Mouse (Mus musculus) limb, embryonic 11.5 days (tissue): ENCODE data around the gene Gsta3. TPM values are rescaled to one million over a fixed set of nuclear protein-coding genes. Genes with fewer than 3 reads are reported as not detected.
A peak's percentile ranks its signal among the peaks of the same experiment; 100 is the strongest.
"Not testable (repeated sequence)": the region's sequence is repeated elsewhere in the genome, so short reads cannot be mapped to it uniquely, and the experiment has no call there.

Source experiments
- ATAC-seq: fragments of 200-750 bp; cut with Nextera tagmentation; 2 replicates; pipeline ENCODE4 v1.8.0; 2017; ENCODE audit warnings: low read depth; ENCODE audit not compliant: insufficient number of reproducible peaks, low FRiP score, low TSS enrichment
- DNase-seq: peaks from one replicate; pipeline ENCODE4 v3.0.0-alpha.2; 2015; ENCODE audit warnings: low spot score
- H3K27ac ChIP-seq: fragments of 300-500 bp; sonication (generic); replicated peaks from 2 replicates; pipeline ENCODE4 v1.5.1; 2014; ENCODE audit warnings: low read depth, mild to moderate bottlenecking, low read length
- H3K27me3 ChIP-seq: fragments of 300-500 bp; sonication (generic); 2 replicates; pipeline ENCODE4 v1.6.1; 2014; ENCODE audit warnings: mild to moderate bottlenecking, low read length, mixed read lengths; ENCODE audit not compliant: control insufficient read depth, insufficient read depth
- H3K36me3 ChIP-seq: fragments of 300-500 bp; sonication (generic); 2 replicates; pipeline ENCODE4 v1.6.1; 2014; ENCODE audit warnings: mild to moderate bottlenecking, low read length, moderate library complexity, mixed read lengths; ENCODE audit not compliant: control insufficient read depth, insufficient read depth
- H3K4me1 ChIP-seq: fragments of 300-500 bp; sonication (generic); 2 replicates; pipeline ENCODE4 v1.6.1; 2014; ENCODE audit warnings: low read length, mixed read lengths; ENCODE audit not compliant: control insufficient read depth, insufficient read depth
- H3K4me2 ChIP-seq: fragments of 300-500 bp; sonication (generic); 2 replicates; pipeline ENCODE4 v1.6.1; 2014; ENCODE audit warnings: low read depth, mild to moderate bottlenecking, moderate library complexity; ENCODE audit not compliant: severe bottlenecking
- H3K4me3 ChIP-seq: fragments of 300-500 bp; sonication (generic); 2 replicates; pipeline ENCODE4 v1.5.1; 2014; ENCODE audit warnings: low read depth, low read length
- H3K9ac ChIP-seq: fragments of 300-500 bp; sonication (generic); 2 replicates; pipeline ENCODE4 v1.6.1; 2014; ENCODE audit warnings: mild to moderate bottlenecking, low read length
- H3K9me3 ChIP-seq: fragments of 300-500 bp; sonication (generic); 2 replicates; pipeline ENCODE4 v1.6.1; 2016; ENCODE audit warnings: low read length; ENCODE audit not compliant: control insufficient read depth
- WGBS: fragments of 180-500 bp; shearing (Covaris S2); extraction: QIAGEN DNeasy Blood & Tissue Kit; methylation state at CpG from one replicate; pipeline ENCODE4 v1.1.7; 2014; 5-methylcytosine and 5-hydroxymethylcytosine counted together
- polyA plus RNA-seq: library from polyadenylated mRNA; unstranded; fragments of >200 nt; fragmentation: Nextera tagmentation; extraction: Ambion mirVana; gene quantifications from 2 replicates; pipeline ENCODE4 v1.2.1, GENCODE M21; 2014

Gene Gsta3
- 0.17 and 0.30 TPM in 2 replicates for polyA plus RNA-seq

DNA sequence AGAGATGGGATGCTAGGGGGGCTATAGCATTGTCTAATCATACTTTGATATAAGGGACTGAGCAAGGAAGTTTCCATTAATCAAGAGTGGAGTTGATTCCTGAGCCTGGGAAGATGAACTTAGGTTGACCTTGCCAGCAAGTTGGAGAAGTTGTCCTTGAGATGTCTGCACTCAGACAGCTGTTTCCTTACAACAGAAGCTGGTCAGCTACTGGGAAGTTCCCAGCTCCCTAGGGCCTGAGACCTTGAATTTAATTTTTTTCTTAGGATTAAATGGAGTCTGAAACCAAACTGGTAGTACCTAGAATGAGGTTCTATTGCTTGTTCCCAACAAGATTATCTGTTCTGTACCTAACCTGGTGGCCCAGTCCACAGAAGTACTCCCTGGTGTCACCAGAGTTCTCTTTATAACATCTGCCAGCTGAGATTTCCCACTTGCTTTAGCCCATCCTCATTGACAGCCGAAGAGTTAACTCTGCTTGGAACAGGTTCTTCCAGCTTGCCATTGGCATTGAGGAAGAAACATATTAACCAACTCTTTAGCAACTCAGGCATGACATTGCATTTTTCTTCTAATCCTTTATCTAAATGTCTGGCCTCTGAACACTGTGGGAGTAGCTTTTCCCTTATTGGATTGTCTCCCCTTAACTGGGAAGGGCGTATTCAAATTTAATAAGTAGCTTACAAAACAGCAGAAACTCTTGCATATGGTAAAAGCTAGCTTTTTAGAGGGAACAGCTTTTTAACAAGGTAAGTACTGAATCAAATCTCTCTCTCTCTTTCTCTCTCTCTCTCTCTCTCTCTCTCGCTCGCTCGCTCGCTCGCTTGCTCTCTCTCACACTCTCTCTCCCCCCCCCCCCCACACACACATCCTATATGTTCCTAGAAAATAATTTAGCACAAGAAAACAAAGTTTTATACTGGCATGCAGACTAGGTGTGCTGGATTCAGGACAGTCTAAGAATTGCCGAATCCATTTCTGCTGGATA is at the start of gene Gsta3:
Gsta3 (plus strand) TSS at position 679 of the 988 bp plus-strand sequence.
- H3K36me3 ChIP-seq = no peaks in the 10 kb centered on the region
- no peak for DNase-seq
- no peak within 1 kb of the TSS for H3K4me2 ChIP-seq
- H3K27me3 ChIP-seq = no peaks in the 10 kb centered on the region
- no peak for ATAC-seq
- WGBS = 92% methylated on average over 8 of the region's 8 CpGs
- H3K9ac ChIP-seq = no peak within 1 kb of the TSS
- H3K4me1 ChIP-seq = no peaks in the 10 kb centered on the region
- no peaks in the 10 kb centered on the region for H3K9me3 ChIP-seq
- no peak within 1 kb of the TSS for H3K27ac ChIP-seq
- H3K4me3 ChIP-seq = no peak within 1 kb of the TSS

GRCm38 (mm10) chr1:21206241-21206640 is 34.1 kb upstream of the Gsta3 start:
- Histone ChIP-seq H3K27ac (no peak overlapping the region), H3K9me3 (no peaks in the 10 kb centered on the region), H3K4me3 (no peak overlapping the region), H3K27me3 (no peaks in the 10 kb centered on the region), H3K4me1 (no peaks in the 10 kb centered on the region), H3K9ac (no peak overlapping the region), H3K36me3 (no peaks in the 10 kb centered on the region), H3K4me2 (no peak overlapping the region)
- WGBS = 77% methylated on average over 1 of the region's 1 CpGs
- DNase-seq = no peak
- ATAC-seq = no peak

DNA sequence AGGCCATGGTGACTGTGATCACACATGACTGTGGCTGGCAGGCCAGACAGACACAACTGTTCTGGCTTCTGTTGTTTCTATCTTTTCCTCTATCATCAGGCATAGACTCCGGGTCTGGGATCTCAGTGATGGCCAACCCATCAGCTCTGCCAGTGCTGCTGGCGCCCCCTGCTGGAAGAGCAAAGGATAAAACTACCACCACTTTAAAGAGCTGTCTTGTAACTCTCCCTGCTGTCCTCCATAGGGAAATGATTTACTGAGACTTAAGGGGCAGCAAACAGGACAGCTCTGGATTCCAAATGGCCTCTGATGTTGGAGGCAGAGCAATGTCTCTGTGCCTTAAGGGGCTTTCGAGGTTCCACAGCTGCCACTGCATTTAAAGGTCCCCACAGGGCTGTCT is 26.9 kb upstream of the Gsta3 start:
- not testable (repeated sequence) for H3K9ac ChIP-seq, H3K4me3 ChIP-seq, ATAC-seq, H3K27ac ChIP-seq, H3K36me3 ChIP-seq, DNase-seq, H3K4me1 ChIP-seq, H3K4me2 ChIP-seq, H3K27me3 ChIP-seq, H3K9me3 ChIP-seq
- 31% methylated on average over 2 of the region's 3 CpGs for WGBS

GRCm38 (mm10) chr1:21213991-21214692 is 26.2 kb upstream of the Gsta3 start:
- WGBS = 76% methylated on average over 6 of the region's 6 CpGs

GRCm38 (mm10) chr1:21218489-21218919 is 21.9 kb upstream of the Gsta3 start, which contains the start of gene Tmem14a:
Tmem14a (plus strand) TSS chr1:21218575.
- DNase-seq = peak; percentile 90
- Histone ChIP-seq H3K4me1 (no peaks in the 10 kb centered on the region), H3K36me3 (no peaks in the 10 kb centered on the region), H3K27me3 (no peaks in the 10 kb centered on the region), H3K9ac (peak within 1 kb of the TSS; percentile 85), H3K27ac (no peak within 1 kb of the TSS), H3K9me3 (no peaks in the 10 kb centered on the region), H3K4me3 (peak within 1 kb of the TSS; percentile 54), H3K4me2 (peak within 1 kb of the TSS; percentile 58)
- ATAC-seq = peak; percentile 91
- under 1% methylated on average over 17 of the region's 17 CpGs for WGBS

More at GRCm38 (mm10) chr1:21213991-21214692, 26.2 kb upstream of the Gsta3 start:
- H3K27ac ChIP-seq, H3K4me2 ChIP-seq, H3K9me3 ChIP-seq, H3K9ac ChIP-seq, H3K36me3 ChIP-seq, H3K4me1 ChIP-seq, ATAC-seq, H3K27me3 ChIP-seq, DNase-seq, H3K4me3 ChIP-seq: not testable (repeated sequence)

DNA sequence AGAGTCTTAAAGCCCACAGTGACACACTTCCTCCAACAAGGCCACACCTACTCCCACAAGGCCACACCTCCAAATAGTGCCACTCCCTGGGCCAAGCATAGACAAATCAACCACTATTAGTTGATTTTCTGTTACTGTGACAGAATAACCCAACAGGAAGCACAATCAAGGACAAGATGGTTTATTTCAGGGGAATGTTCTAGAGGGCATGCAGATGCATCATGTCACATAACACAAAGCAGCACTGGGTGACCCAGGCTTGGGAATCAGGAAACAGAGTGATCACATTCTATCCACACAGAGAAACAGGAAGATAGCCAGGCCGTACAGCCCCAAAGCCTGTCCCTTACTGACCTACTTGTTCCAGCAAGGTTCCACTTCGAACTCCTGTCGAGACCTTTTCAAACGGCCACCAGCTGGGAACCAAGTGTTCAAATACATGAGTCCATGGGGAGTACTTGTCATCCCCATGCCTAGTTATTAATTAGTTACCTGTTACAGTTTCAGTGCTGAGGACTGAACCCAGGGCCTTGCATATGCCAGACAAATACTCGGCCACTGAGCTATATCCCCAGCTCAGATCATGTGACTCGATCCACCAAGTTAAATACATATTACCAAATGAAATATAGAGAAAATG is 12.5 kb upstream of the Gsta3 start:
- Histone ChIP-seq H3K36me3 (no peaks in the 10 kb centered on the region; the same call in 1 of the 2 replicates), H3K27ac (no peak overlapping the region), H3K4me2 (no peak overlapping the region), H3K9me3 (no peaks in the 10 kb centered on the region), H3K4me1 (no peaks in the 10 kb centered on the region), H3K27me3 (no peaks in the 10 kb centered on the region), H3K9ac (no peak overlapping the region), H3K4me3 (no peak overlapping the region)
- WGBS = 88% methylated on average over 6 of the region's 6 CpGs
- no peak for ATAC-seq
- no peak for DNase-seq

DNA sequence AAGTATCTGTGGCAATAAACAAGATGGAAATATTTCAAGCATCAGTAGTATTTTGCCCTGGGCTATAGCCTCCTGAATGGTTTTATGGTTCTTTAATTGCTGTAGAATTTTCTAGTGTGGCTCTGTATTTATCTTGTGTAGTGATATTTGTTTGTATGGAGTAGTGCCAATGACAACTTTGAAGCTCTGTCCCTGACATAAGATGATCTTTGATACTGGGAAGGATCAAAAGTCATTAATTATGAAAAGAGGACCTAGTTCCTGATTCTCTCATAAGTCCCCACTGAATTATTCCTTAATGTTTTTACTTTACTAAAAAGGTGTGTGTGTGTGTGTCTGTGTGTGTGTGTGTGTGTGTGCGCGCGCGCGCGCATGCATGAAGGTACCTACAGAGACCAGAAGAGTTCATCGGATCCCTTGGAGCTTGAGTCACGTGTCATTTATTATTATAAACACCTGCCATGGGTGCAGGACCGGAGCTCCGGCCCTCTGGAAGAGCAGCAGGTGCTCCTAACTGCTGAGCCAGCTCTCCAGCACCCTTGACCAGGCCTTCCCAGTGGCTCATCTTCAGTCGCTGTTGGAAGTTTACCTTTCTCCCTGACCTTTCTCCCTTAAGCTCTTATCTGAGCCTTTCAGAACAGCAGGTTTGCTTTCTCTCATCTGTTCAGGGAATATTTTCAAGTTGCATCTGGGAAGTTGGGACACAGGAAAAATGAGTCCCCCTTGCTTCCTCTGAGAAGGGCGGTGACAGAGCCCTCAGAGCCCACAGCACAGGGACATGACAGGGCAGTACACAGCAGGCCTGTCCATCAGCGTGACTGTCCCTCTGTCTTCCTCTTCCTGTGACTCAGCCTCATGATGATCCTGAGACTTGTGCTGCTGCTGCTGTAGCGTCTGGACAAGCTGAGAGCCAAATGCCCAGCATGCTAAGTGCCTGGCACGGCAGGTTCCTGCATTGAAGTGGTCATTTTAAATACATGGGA is 11.4 kb upstream of the Gsta3 start:
- DNase-seq, H3K36me3 ChIP-seq, H3K9me3 ChIP-seq, ATAC-seq, H3K4me3 ChIP-seq, H3K27ac ChIP-seq, H3K4me1 ChIP-seq, H3K9ac ChIP-seq, H3K27me3 ChIP-seq, H3K4me2 ChIP-seq: not testable (repeated sequence)
- 87% methylated on average over 15 of the region's 15 CpGs for WGBS
